Mouse (Mus musculus): ENCODE measurements around the gene Creld2. TPM values are rescaled to one million over a fixed set of nuclear protein-coding genes. Genes with fewer than 3 reads are reported as not detected.
A peak's percentile ranks its signal among the peaks of the same experiment; 100 is the strongest.

Creld2 gene
- polyA plus RNA-seq, 1 experiment from 2014 or later: 79.4 TPM

DNA sequence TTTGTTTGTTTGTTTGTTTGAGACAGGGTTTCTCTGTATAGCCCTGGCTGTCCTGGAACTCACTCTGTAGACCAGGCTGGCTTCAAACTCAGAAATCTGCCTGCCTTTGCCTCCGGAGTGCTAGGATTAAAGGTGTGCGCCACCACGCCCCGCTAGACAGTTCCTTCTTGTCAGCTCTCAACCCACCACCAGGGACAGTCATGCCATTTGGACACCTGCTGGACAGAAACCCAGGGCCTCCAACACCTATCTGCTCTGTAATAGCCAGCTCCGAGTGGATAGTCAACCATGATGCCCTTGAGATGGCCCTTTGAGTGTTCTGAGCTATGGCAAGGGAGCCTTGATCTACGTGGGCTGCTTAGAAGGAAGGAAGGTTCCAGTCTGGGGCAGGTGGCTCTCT lies 16.6 kb downstream of the Creld2 start:
- H3K27ac ChIP-seq (ENCODE audit: low read depth, low read length): no peak overlapping the region
- H3K9ac ChIP-seq (ENCODE audit: low read length): no peak overlapping the region
- peaks cover 4% of the 10 kb centered on the region; the same call in 1 of the 2 replicates for H3K4me1 ChIP-seq (replicated peaks; ENCODE audit: control insufficient read depth, insufficient read depth, low read length)
- H3K4me3 ChIP-seq (ENCODE audit: low read depth, low read length): no peak overlapping the region
- no peaks in the 10 kb centered on the region for H3K9me3 ChIP-seq (ENCODE audit: control insufficient read depth, low read length)
- ATAC-seq (replicated peaks; ENCODE audit: low FRiP score) (no peak), DNase-seq (ENCODE audit: low spot score) (no peak)
- no peaks in the 10 kb centered on the region for H3K27me3 ChIP-seq (ENCODE audit: control insufficient read depth, insufficient read depth, low read length)
- 83% methylated on average over 6 of the region's 6 CpGs for WGBS
- H3K4me2 ChIP-seq (ENCODE audit: low read depth, low read length, severe bottlenecking): no peak overlapping the region
- no peaks in the 10 kb centered on the region for H3K36me3 ChIP-seq (ENCODE audit: control insufficient read depth, insufficient read depth, low read length)

GRCm38 (mm10) chr15:88836571-88836970 lies 17.1 kb downstream of the Creld2 start:
- H3K9me3 ChIP-seq (ENCODE audit: control insufficient read depth, low read length): no peaks in the 10 kb centered on the region
- WGBS: 71% methylated on average over 5 of the region's 5 CpGs
- no peak overlapping the region for H3K9ac ChIP-seq (ENCODE audit: low read length)
- no peak overlapping the region for H3K4me3 ChIP-seq (ENCODE audit: low read depth, low read length)
- ATAC-seq (replicated peaks; ENCODE audit: low FRiP score) (no peak), DNase-seq (ENCODE audit: low spot score) (no peak)
- H3K4me2 ChIP-seq (ENCODE audit: low read depth, low read length, severe bottlenecking): no peak overlapping the region
- H3K4me1 ChIP-seq (replicated peaks; ENCODE audit: control insufficient read depth, insufficient read depth, low read length): peaks cover 4% of the 10 kb centered on the region; the same call in 1 of the 2 replicates
- no peaks in the 10 kb centered on the region for H3K36me3 ChIP-seq (ENCODE audit: control insufficient read depth, insufficient read depth, low read length)
- no peak overlapping the region for H3K27ac ChIP-seq (ENCODE audit: low read depth, low read length)
- no peaks in the 10 kb centered on the region for H3K27me3 ChIP-seq (ENCODE audit: control insufficient read depth, insufficient read depth, low read length)

- DNase-seq (ENCODE audit: low spot score) (peak; percentile 77), ATAC-seq (replicated peaks; ENCODE audit: low FRiP score) (peak; percentile 64)
- Histone ChIP-seq H3K36me3 (ENCODE audit: control insufficient read depth, insufficient read depth, low read length) (no peaks in the 10 kb centered on the region), H3K27ac (ENCODE audit: low read depth, low read length) (no peak overlapping the region), H3K27me3 (ENCODE audit: control insufficient read depth, insufficient read depth, low read length) (no peaks in the 10 kb centered on the region), H3K4me2 (ENCODE audit: low read depth, low read length, severe bottlenecking) (peak overlapping the region; percentile 68), H3K9ac (ENCODE audit: low read length) (peak overlapping the region; percentile 64), H3K9me3 (ENCODE audit: control insufficient read depth, low read length) (no peaks in the 10 kb centered on the region), H3K4me3 (ENCODE audit: low read depth, low read length) (peak overlapping the region; percentile 44), H3K4me1 (replicated peaks; ENCODE audit: control insufficient read depth, insufficient read depth, low read length) (peaks cover 4% of the 10 kb centered on the region; the same call in 1 of the 2 replicates)
- WGBS: under 1% methylated on average over 39 of the region's 39 CpGs
Measured at GRCm38 (mm10) chr15:88837199-88837932, 17.9 kb downstream of the Creld2 start.

GRCm38 (mm10) chr15:88837977-88838376 lies 18.5 kb downstream of the Creld2 start:
- DNase-seq (ENCODE audit: low spot score) (no peak), ATAC-seq (replicated peaks; ENCODE audit: low FRiP score) (no peak)
- under 1% methylated on average over 11 of the region's 11 CpGs for WGBS
- Histone ChIP-seq H3K9me3 (ENCODE audit: control insufficient read depth, low read length) (no peaks in the 10 kb centered on the region), H3K9ac (ENCODE audit: low read length) (peak overlapping the region; percentile 64), H3K27ac (ENCODE audit: low read depth, low read length) (no peak overlapping the region), H3K36me3 (ENCODE audit: control insufficient read depth, insufficient read depth, low read length) (no peaks in the 10 kb centered on the region), H3K27me3 (ENCODE audit: control insufficient read depth, insufficient read depth, low read length) (no peaks in the 10 kb centered on the region), H3K4me2 (ENCODE audit: low read depth, low read length, severe bottlenecking) (peak overlapping the region; percentile 68), H3K4me3 (ENCODE audit: low read depth, low read length) (peak overlapping the region; percentile 44), H3K4me1 (replicated peaks; ENCODE audit: control insufficient read depth, insufficient read depth, low read length) (peaks cover 4% of the 10 kb centered on the region; the same call in 1 of the 2 replicates)

DNA sequence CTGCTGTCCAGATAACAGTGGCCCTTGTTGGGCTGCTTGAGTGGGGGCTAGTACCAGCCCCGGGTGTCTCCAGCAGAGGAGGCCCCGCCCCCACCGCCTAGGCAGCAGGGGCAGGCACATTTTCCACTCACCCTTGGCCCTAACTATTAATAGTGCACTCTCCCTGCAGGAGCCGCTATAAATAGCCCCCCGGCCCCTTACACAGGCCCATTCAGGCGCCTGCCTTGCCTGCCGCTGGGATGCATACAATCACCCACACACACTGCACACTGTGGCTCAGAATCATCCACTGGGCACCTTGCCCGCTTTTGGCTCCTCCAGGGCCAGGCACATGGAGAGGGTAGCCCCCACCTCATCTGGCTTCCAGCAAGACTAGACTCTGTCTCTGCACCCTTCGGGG lies 19.8 kb downstream of the Creld2 start:
- DNase-seq (ENCODE audit: low spot score): no peak
- H3K9me3 ChIP-seq (ENCODE audit: control insufficient read depth, low read length): no peaks in the 10 kb centered on the region
- no peak overlapping the region for H3K4me3 ChIP-seq (ENCODE audit: low read depth, low read length)
- H3K27ac ChIP-seq (ENCODE audit: low read depth, low read length): no peak overlapping the region
- no peak overlapping the region for H3K4me2 ChIP-seq (ENCODE audit: low read depth, low read length, severe bottlenecking)
- peak; percentile 45 for ATAC-seq (replicated peaks; ENCODE audit: low FRiP score)
- H3K36me3 ChIP-seq (ENCODE audit: control insufficient read depth, insufficient read depth, low read length): no peaks in the 10 kb centered on the region
- WGBS: 31% methylated on average over 9 of the region's 9 CpGs
- peaks cover 6% of the 10 kb centered on the region; the same call in 1 of the 2 replicates for H3K4me1 ChIP-seq (replicated peaks; ENCODE audit: control insufficient read depth, insufficient read depth, low read length)
- H3K9ac ChIP-seq (ENCODE audit: low read length): peak overlapping the region; percentile 17; the same call in 1 of the 2 replicates
- no peaks in the 10 kb centered on the region for H3K27me3 ChIP-seq (ENCODE audit: control insufficient read depth, insufficient read depth, low read length)

GRCm38 (mm10) chr15:88840126-88840525 lies 20.7 kb downstream of the Creld2 start:
- no peak overlapping the region for H3K4me2 ChIP-seq (ENCODE audit: low read depth, low read length, severe bottlenecking)
- H3K27me3 ChIP-seq (ENCODE audit: control insufficient read depth, insufficient read depth, low read length): no peaks in the 10 kb centered on the region
- no peak overlapping the region for H3K27ac ChIP-seq (ENCODE audit: low read depth, low read length)
- WGBS: 63% methylated on average over 10 of the region's 10 CpGs
- no peak for DNase-seq (ENCODE audit: low spot score)
- H3K9me3 ChIP-seq (ENCODE audit: control insufficient read depth, low read length): no peaks in the 10 kb centered on the region
- peaks cover 6% of the 10 kb centered on the region; the same call in 1 of the 2 replicates for H3K4me1 ChIP-seq (replicated peaks; ENCODE audit: control insufficient read depth, insufficient read depth, low read length)
- H3K36me3 ChIP-seq (ENCODE audit: control insufficient read depth, insufficient read depth, low read length): no peaks in the 10 kb centered on the region
- H3K9ac ChIP-seq (ENCODE audit: low read length): no peak overlapping the region
- ATAC-seq (replicated peaks; ENCODE audit: low FRiP score): no peak
- H3K4me3 ChIP-seq (ENCODE audit: low read depth, low read length): no peak overlapping the region

DNA sequence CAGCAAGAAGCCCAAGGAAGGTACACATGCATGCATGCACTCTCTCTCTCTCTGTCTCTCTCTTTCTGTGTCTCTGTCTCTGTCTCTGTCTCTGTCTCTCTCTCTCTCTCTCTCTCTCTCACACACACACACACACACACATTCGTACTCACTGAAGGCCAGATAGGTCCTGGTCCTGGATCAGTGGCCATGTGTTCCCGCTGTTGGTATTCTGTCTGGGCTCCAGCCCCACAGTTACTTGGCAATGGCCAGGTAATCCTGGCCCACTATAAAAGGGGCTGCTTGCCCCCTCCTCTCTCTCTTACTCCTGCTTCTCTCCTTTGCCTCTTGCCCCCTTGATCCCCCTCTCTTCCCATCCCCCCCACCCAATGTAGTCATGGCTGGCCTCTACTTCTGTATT lies 21.7 kb downstream of the Creld2 start:
- ATAC-seq (replicated peaks; ENCODE audit: low FRiP score) (no peak), DNase-seq (ENCODE audit: low spot score) (no peak)
- Histone ChIP-seq H3K4me1 (replicated peaks; ENCODE audit: control insufficient read depth, insufficient read depth, low read length) (peaks cover 6% of the 10 kb centered on the region; the same call in 1 of the 2 replicates), H3K9me3 (ENCODE audit: control insufficient read depth, low read length) (no peaks in the 10 kb centered on the region), H3K27me3 (ENCODE audit: control insufficient read depth, insufficient read depth, low read length) (no peaks in the 10 kb centered on the region), H3K9ac (ENCODE audit: low read length) (no peak overlapping the region), H3K27ac (ENCODE audit: low read depth, low read length) (no peak overlapping the region), H3K36me3 (ENCODE audit: control insufficient read depth, insufficient read depth, low read length) (no peaks in the 10 kb centered on the region), H3K4me2 (ENCODE audit: low read depth, low read length, severe bottlenecking) (no peak overlapping the region), H3K4me3 (ENCODE audit: low read depth, low read length) (no peak overlapping the region)
- WGBS: 94% methylated on average over 2 of the region's 2 CpGs

DNA sequence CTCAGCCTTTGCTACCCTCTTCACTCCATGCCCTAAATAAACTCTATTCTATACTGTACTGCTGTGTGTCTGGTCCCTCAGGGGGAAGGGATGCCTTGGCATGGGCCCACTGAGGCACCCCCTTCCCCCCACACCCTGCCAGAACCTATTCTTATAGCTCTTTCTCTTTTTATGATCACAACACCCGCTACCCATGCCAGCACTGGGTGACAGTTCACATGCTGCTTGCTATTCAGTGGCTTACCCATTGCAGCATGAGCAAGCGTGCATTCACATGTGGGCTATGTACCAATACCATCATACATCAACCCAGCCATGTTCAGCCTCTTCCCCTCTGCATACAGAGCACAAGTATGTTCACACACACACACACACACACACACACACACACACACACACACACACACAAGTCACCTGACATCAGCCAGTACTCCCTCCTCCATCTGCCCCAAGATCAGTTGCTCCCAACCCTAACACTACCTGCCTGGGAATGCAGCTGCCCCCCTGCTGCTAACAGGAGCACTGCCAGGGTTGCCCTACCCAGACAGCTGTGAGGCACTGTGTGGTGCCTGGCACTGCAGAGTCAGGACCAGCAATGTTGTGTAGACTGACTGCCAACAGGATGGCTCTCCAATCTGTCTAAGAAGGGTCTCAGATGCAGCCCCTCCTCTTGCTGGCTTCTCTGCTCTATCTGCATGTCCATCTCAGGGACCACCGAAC lies 22.3 kb downstream of the Creld2 start:
- H3K4me3 ChIP-seq (ENCODE audit: low read depth, low read length): no peak overlapping the region
- no peak overlapping the region for H3K9ac ChIP-seq (ENCODE audit: low read length)
- ATAC-seq (replicated peaks; ENCODE audit: low FRiP score) (no peak), DNase-seq (ENCODE audit: low spot score) (no peak)
- no peaks in the 10 kb centered on the region for H3K36me3 ChIP-seq (ENCODE audit: control insufficient read depth, insufficient read depth, low read length)
- H3K27ac ChIP-seq (ENCODE audit: low read depth, low read length): no peak overlapping the region
- peaks cover 6% of the 10 kb centered on the region; the same call in 1 of the 2 replicates for H3K4me1 ChIP-seq (replicated peaks; ENCODE audit: control insufficient read depth, insufficient read depth, low read length)
- no peaks in the 10 kb centered on the region for H3K27me3 ChIP-seq (ENCODE audit: control insufficient read depth, insufficient read depth, low read length)
- no peak overlapping the region for H3K4me2 ChIP-seq (ENCODE audit: low read depth, low read length, severe bottlenecking)
- 89% methylated on average over 3 of the region's 3 CpGs for WGBS
- no peaks in the 10 kb centered on the region for H3K9me3 ChIP-seq (ENCODE audit: control insufficient read depth, low read length)

Measured in forebrain, embryonic 11.5 days (tissue).